Mouse (Mus musculus): Measurements from ENCODE around the gene Vps26c.

- TF ChIP-seq CTCF (conservative IDR thresholded peaks at IDR 0.05; ENCODE audit: low read length) (no peak), POU5F1 (IDR thresholded peaks at IDR 0.05; ENCODE audit: borderline replicate concordance, low read length) (no peak)
Measured at GRCm38 (mm10) chr16:94535716-94536115, 9.1 kb upstream of the Vps26c start.

Measured in E14TG2a.4 (cell line).